ENCODE assay signal across 20 mouse cellular contexts in genomic region chr14:72821517-72822230, GRCm38 (mm10).
DNase-seq lines count a peak whose midpoint lies in the region; ATAC-seq lines count a peak whose summit lies in the region.
"Had no signal": no experiment of that assay in that cellular context is flagged by ENCODE, and none has a peak within 500 bp of the region (broad histone marks: within the 10 kb centered on the region; RNA-seq: fewer than 3 reads in every experiment).

No protein-coding gene starts in this region.

- no peak overlapping the region for H3K4me3 ChIP-seq in macrophage (ENCODE audit: inconsistent target)
- H3K4me3 ChIP-seq: forebrain, embryonic 12.5 days; heart, adult 2 months; hindbrain, embryonic 15.5 days; limb, embryonic 13.5 days; stomach, embryonic 15.5 days had no signal

- H3K36me3 ChIP-seq in macrophage (ENCODE audit: inconsistent target) = no peaks in the 10 kb centered on the region
- H3K36me3 ChIP-seq: forebrain, embryonic 12.5 days; hindbrain, embryonic 15.5 days; limb, embryonic 13.5 days; stomach, embryonic 15.5 days had no signal

- WGBS in macrophage (ENCODE audit: missing documents) = 70% methylated on average over 13 of the region's 13 CpGs

- peak; percentile 56 for ATAC-seq in CD4-positive, CD25-positive, alpha-beta regulatory T cell, adult 4 months

- no peaks in the 10 kb centered on the region for H3K79me2 ChIP-seq in macrophage (ENCODE audit: inconsistent target)

- peak; percentile 21 to 27 for DNase-seq in B cell, adult 2 months
- DNase-seq in thymus, postnatal 14 days = peak; percentile 47
- no peak for DNase-seq in urinary bladder, postnatal 14 days (ENCODE audit: low spot score)
- DNase-seq in heart, postnatal 4 days = no peak
- no peak for DNase-seq in layer of hippocampus, postnatal 10 days (ENCODE audit: low spot score in 2 of 2)
- DNase-seq: adrenal gland, postnatal 14 days; cerebellum, adult 8-10 months; gastrocnemius, postnatal 14 days; heart, adult 2 months; kidney, adult 18-20 months; kidney, postnatal 4 days; lung, postnatal 4 days; midbrain, embryonic 14.5 days had no signal

- H3K27ac ChIP-seq in macrophage = peak overlapping the region; percentile 56
- H3K27ac ChIP-seq: forebrain, embryonic 12.5 days; heart, adult 2 months; hindbrain, embryonic 15.5 days; limb, embryonic 13.5 days; liver, embryonic 14.5 days; stomach, embryonic 15.5 days had no signal

Comparison
In these comparisons a context has a peak if more than half of its experiments do, and no peak if none do; other contexts are left out.
1. DNase-seq: peak in B cell, adult 2 months (2 of 2) and thymus, postnatal 14 days (single experiment); none in urinary bladder, postnatal 14 days (single experiment), heart, postnatal 4 days (single experiment) and layer of hippocampus, postnatal 10 days (0 of 2).